Mouse (Mus musculus) testis, adult 2 months (tissue): ENCODE results near the gene Ogfod2.

ENCODE experiments used
- CTCF ChIP-seq: fragments of 200-500 bp; IDR thresholded peaks from 2 replicates; pipeline ENCODE4 v1.5.1; 2012; ENCODE audit warnings: low read depth, mild to moderate bottlenecking, inconsistent platforms, low read length, moderate library complexity; ENCODE audit not compliant: control insufficient read depth, insufficient read depth, insufficient replicate concordance
- POLR2A ChIP-seq: fragments of 200-500 bp; IDR thresholded peaks from 2 replicates; pipeline ENCODE4 v1.6.1; 2012; ENCODE audit warnings: low read depth, mild to moderate bottlenecking, inconsistent platforms, low read length, moderate library complexity; ENCODE audit not compliant: control insufficient read depth

DNA sequence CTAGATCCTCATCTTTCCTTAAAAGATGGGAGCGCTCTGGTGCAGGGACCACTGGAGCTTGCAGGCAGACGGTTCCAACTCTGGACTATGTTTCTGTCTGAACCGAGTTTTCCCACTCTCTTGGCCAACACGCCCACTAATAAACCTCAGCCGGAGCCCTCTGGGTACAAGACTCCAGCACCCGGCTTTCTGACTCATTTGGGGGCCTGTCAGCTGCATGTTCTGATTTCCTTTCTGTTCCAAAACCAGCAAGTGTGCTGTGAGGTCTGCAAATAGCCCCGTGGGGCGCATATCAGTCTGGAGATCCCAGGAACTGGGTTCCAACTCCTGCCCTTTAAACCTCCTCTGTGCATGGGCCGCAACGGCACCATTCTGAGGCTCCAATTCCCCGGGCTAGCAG is 51.3 kb downstream of the Ogfod2 start:
- TF ChIP-seq CTCF, result no peak
- no peak for TF ChIP-seq POLR2A
